Mouse (Mus musculus) lung, postnatal 0 days (tissue): ENCODE results near the gene Trabd.

Experiments
- CTCF ChIP-seq: IDR thresholded peaks from 2 replicates; pipeline ENCODE4 v1.5.1; 2016; ENCODE audit warnings: antibody characterized with exemption, mild to moderate bottlenecking
- EP300 ChIP-seq: IDR thresholded peaks from 2 replicates; pipeline ENCODE4 v1.6.1; 2016; ENCODE audit warnings: antibody characterized with exemption, mild to moderate bottlenecking, control low read depth

- TF ChIP-seq CTCF: no peak
- TF ChIP-seq EP300: no peak
These were observed 29.5 kb downstream of the Trabd start for GRCm38 (mm10) chr15:89104425-89104824.
